Mouse (Mus musculus) bone marrow, adult 2 months (tissue): ENCODE measurements around the gene Rai1.

ENCODE experiments used
- CTCF ChIP-seq: fragments of 200-500 bp; IDR thresholded peaks from 2 replicates; pipeline ENCODE4 v1.5.1; 2011; ENCODE audit warnings: low read length, control low read depth; ENCODE audit not compliant: control insufficient read depth, insufficient read depth
- POLR2A ChIP-seq: fragments of 200-500 bp; IDR thresholded peaks from 2 replicates; pipeline ENCODE4 v1.6.1; 2011; ENCODE audit warnings: low read depth, mild to moderate bottlenecking, control low read depth, low read length, borderline replicate concordance; ENCODE audit not compliant: control insufficient read depth

DNA sequence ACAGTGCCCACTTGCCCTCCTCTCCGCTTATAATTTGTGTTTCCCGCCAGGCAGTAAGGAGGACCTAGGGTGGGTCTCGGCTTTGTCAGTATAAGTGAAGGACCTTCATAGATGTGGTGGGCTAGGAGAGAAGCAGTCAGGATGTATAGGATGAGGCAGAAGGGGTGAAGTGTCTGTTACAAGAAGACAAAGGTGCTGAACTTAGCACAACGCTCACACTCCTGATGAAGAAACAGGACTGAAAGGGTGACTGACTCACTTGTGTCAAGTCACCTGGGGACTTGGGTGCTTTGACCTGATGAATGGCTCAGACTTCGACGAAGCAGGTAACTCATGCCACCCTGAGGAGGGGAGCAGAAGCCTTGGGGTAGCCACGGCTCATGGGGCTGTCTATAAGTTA lies 1.2 kb upstream of the Rai1 start:
- no peak for TF ChIP-seq CTCF
- no peak for TF ChIP-seq POLR2A
